In genomic region chr10:94072261-94072915, GRCm38 (mm10) we compare ENCODE assay signal across 8 mouse cellular contexts. TPM values are rescaled to one million over a fixed set of nuclear protein-coding genes. Genes with fewer than 3 reads are reported as not detected.
A peak's percentile ranks its signal among the peaks of the same experiment; 100 is the strongest.
DNase-seq lines count a peak whose midpoint lies in the region; ATAC-seq and TF ChIP-seq lines count a peak whose summit lies in the region.

No protein-coding gene starts in this region.

- no peak overlapping the region for H3K9ac ChIP-seq in midbrain, embryonic 14.5 days (replicated peaks; ENCODE audit: low read length)
- no peak overlapping the region for H3K9ac ChIP-seq in midbrain, postnatal 0 days (replicated peaks; ENCODE audit: low read length, poor library complexity, severe bottlenecking)
- peak overlapping the region; percentile 41 for H3K9ac ChIP-seq in heart, embryonic 14.5 days (ENCODE audit: low read length)
- no peak overlapping the region for H3K9ac ChIP-seq in midbrain, embryonic 13.5 days (replicated peaks)

- H3K9me3 ChIP-seq in midbrain, embryonic 14.5 days (ENCODE audit: control insufficient read depth, low read length) = no peaks in the 10 kb centered on the region
- H3K9me3 ChIP-seq in midbrain, postnatal 0 days (ENCODE audit: low read length) = no peaks in the 10 kb centered on the region
- H3K9me3 ChIP-seq in heart, embryonic 14.5 days (ENCODE audit: control insufficient read depth, low read length) = no peaks in the 10 kb centered on the region
- H3K9me3 ChIP-seq in midbrain, embryonic 13.5 days = no peaks in the 10 kb centered on the region

- TF ChIP-seq CTCF in midbrain, postnatal 0 days (IDR thresholded peaks at IDR 0.05) = no peak

- 0 out of 2 replicates have a peak, but pooled peaks cover 6% of the 10 kb centered on the region for H3K4me1 ChIP-seq in midbrain, embryonic 14.5 days (ENCODE audit: control insufficient read depth, insufficient read depth, low read length)
- H3K4me1 ChIP-seq in midbrain, postnatal 0 days (ENCODE audit: insufficient read depth, low read length) = 0 out of 2 replicates have a peak, but pooled peaks cover 3% of the 10 kb centered on the region
- peaks cover 17 to 24% of the 10 kb centered on the region in 2 experiments for H3K4me1 ChIP-seq in heart, embryonic 14.5 days (ENCODE audit: control insufficient read depth in 2 of 2, insufficient read depth in 2 of 2, low read length in 2 of 2)
- peaks cover 6% of the 10 kb centered on the region for H3K4me1 ChIP-seq in midbrain, embryonic 13.5 days (replicated peaks)

- no peaks in the 10 kb centered on the region for H3K27me3 ChIP-seq in midbrain, embryonic 14.5 days (ENCODE audit: control insufficient read depth, insufficient read depth, low read length)
- no peaks in the 10 kb centered on the region for H3K27me3 ChIP-seq in midbrain, postnatal 0 days (ENCODE audit: insufficient read depth, low read length)
- no peaks in the 10 kb centered on the region for H3K27me3 ChIP-seq in heart, embryonic 14.5 days (ENCODE audit: control insufficient read depth, insufficient read depth, low read length)
- H3K27me3 ChIP-seq in midbrain, embryonic 13.5 days = no peaks in the 10 kb centered on the region

- no peaks in the 10 kb centered on the region for H3K36me3 ChIP-seq in midbrain, embryonic 14.5 days (ENCODE audit: control insufficient read depth, insufficient read depth, low read length)
- no peaks in the 10 kb centered on the region for H3K36me3 ChIP-seq in midbrain, postnatal 0 days (ENCODE audit: insufficient read depth, low read length)
- 0 out of 2 replicates have a peak, but pooled peaks cover 4% of the 10 kb centered on the region for H3K36me3 ChIP-seq in heart, embryonic 14.5 days (ENCODE audit: control insufficient read depth, insufficient read depth, low read length)
- no peaks in the 10 kb centered on the region; the same call in 1 of the 2 replicates for H3K36me3 ChIP-seq in midbrain, embryonic 13.5 days

- H3K27ac ChIP-seq in midbrain, embryonic 14.5 days (replicated peaks; ENCODE audit: low read depth, low read length) = no peak overlapping the region
- H3K27ac ChIP-seq in midbrain, postnatal 0 days (ENCODE audit: low read depth, low read length) = no peak overlapping the region; the same call in 1 of the 2 replicates
- H3K27ac ChIP-seq in heart, embryonic 14.5 days (replicated peaks in 1 of 2; ENCODE audit: control insufficient read depth in 1 of 2, insufficient read depth in 1 of 2, low read depth in 2 of 2, low read length in 2 of 2) = peak overlapping the region; percentile 51 to 63
- no peak overlapping the region for H3K27ac ChIP-seq in midbrain, embryonic 13.5 days

- H3K4me2 ChIP-seq in midbrain, embryonic 14.5 days (ENCODE audit: low read length) = no peak overlapping the region
- H3K4me2 ChIP-seq in midbrain, postnatal 0 days (ENCODE audit: low read depth, low read length, poor library complexity, severe bottlenecking) = no peak overlapping the region
- peak overlapping the region; percentile 34 for H3K4me2 ChIP-seq in heart, embryonic 14.5 days (ENCODE audit: low read length)
- H3K4me2 ChIP-seq in midbrain, embryonic 13.5 days (replicated peaks) = no peak overlapping the region

- DNase-seq in midbrain, embryonic 14.5 days = peak; percentile 37
- no peak for DNase-seq in midbrain, postnatal 0 days (ENCODE audit: low spot score)
- peak; percentile 34 for DNase-seq in c-Kit-positive CD71-positive TER-119-negative erythroid progenitor cells, embryonic 14.5 days (ENCODE audit: low read depth)
- DNase-seq in kidney, postnatal 36 days = peak; percentile 65 to 72
- no peak for DNase-seq in spleen, postnatal 36 days (ENCODE audit: low spot score in 2 of 2)

- ATAC-seq in midbrain, embryonic 14.5 days (ENCODE audit: low FRiP score, low TSS enrichment) = no peak
- ATAC-seq in midbrain, postnatal 0 days (ENCODE audit: low FRiP score) = no peak
- ATAC-seq in heart, embryonic 14.5 days (ENCODE audit: insufficient number of reproducible peaks, insufficient read depth, low FRiP score, low read depth) = peak; percentile 64
- ATAC-seq in megakaryocyte progenitor cell, adult 5-6 weeks (replicated peaks; ENCODE audit: poor library complexity) = peak; percentile 87
- no peak for ATAC-seq in midbrain, embryonic 13.5 days

- H3K4me3 ChIP-seq in midbrain, embryonic 14.5 days (replicated peaks; ENCODE audit: low read depth, low read length) = no peak overlapping the region
- no peak overlapping the region for H3K4me3 ChIP-seq in midbrain, postnatal 0 days (ENCODE audit: low read depth, low read length)
- H3K4me3 ChIP-seq in heart, embryonic 14.5 days (ENCODE audit: control insufficient read depth in 1 of 2, insufficient read depth in 1 of 2, low read depth in 1 of 2, low read length in 2 of 2) = no peak overlapping the region
- no peak overlapping the region for H3K4me3 ChIP-seq in midbrain, embryonic 13.5 days (replicated peaks)

- WGBS in midbrain, embryonic 14.5 days = 73% methylated on average over 10 of the region's 10 CpGs
- WGBS in midbrain, postnatal 0 days = 67% methylated on average over 10 of the region's 10 CpGs
- 18% methylated on average over 10 of the region's 10 CpGs for WGBS in heart, embryonic 14.5 days
- WGBS in midbrain, embryonic 13.5 days = 82% methylated on average over 10 of the region's 10 CpGs

RNA-seq across cellular contexts. Expression of gene Fgd6, which starts 36.6 kb away (rescaled TPM):
- polyA plus RNA-seq in midbrain, embryonic 14.5 days (2014; fragmentation: Nextera tagmentation; extraction: Ambion mirVana) = 1.6 and 3.1 TPM in 2 replicates
- total RNA-seq in midbrain, postnatal 0 days (2014; rRNA removed) = 3.1 and 3.5 TPM in 2 replicates
- polyA plus RNA-seq in midbrain, postnatal 0 days (2015; fragmentation: Nextera tagmentation; extraction: Ambion mirVana) = 1.2 and 1.4 TPM in 2 replicates
- 2.7 and 3.9 TPM in 2 replicates for polyA plus RNA-seq in heart, embryonic 14.5 days (2014; fragmentation: Nextera tagmentation; extraction: Ambion mirVana)
- total RNA-seq in megakaryocyte progenitor cell, adult 5-6 weeks (2015) = 1.0 and 1.6 TPM in 2 replicates
- 0.58 and 1.6 TPM in 2 replicates for total RNA-seq in megakaryocyte progenitor cell, adult 5-6 weeks (2017)
- 2.5 and 2.7 TPM in 2 replicates for polyA plus RNA-seq in midbrain, embryonic 13.5 days (2015; fragmentation: Nextera tagmentation; extraction: Ambion mirVana)

RNA-seq across cellular contexts. Expression of gene Vezt, which starts 36.8 kb away (rescaled TPM):
- 64.1 and 74.8 TPM in 2 replicates for polyA plus RNA-seq in midbrain, embryonic 14.5 days (2014; fragmentation: Nextera tagmentation; extraction: Ambion mirVana)
- 38.2 and 57.3 TPM in 2 replicates for total RNA-seq in midbrain, postnatal 0 days (2014; rRNA removed)
- polyA plus RNA-seq in midbrain, postnatal 0 days (2015; fragmentation: Nextera tagmentation; extraction: Ambion mirVana) = 38.6 and 39.3 TPM in 2 replicates
- 22.5 and 25.7 TPM in 2 replicates for polyA plus RNA-seq in heart, embryonic 14.5 days (2014; fragmentation: Nextera tagmentation; extraction: Ambion mirVana)
- 4.9 and 5.8 TPM in 2 replicates for total RNA-seq in megakaryocyte progenitor cell, adult 5-6 weeks (2015)
- total RNA-seq in megakaryocyte progenitor cell, adult 5-6 weeks (2017) = 16.4 and 16.7 TPM in 2 replicates
- 66.4 and 69.9 TPM in 2 replicates for polyA plus RNA-seq in midbrain, embryonic 13.5 days (2015; fragmentation: Nextera tagmentation; extraction: Ambion mirVana)

Comparison
In these comparisons a context has a peak if more than half of its experiments do, and no peak if none do; other contexts are left out.
1. DNase-seq: peak in midbrain, embryonic 14.5 days (single experiment), c-Kit-positive CD71-positive TER-119-negative erythroid progenitor cells, embryonic 14.5 days (single experiment) and kidney, postnatal 36 days (2 of 2); none in midbrain, postnatal 0 days (single experiment) and spleen, postnatal 36 days (0 of 2).
2. ATAC-seq: peak in heart, embryonic 14.5 days (single experiment) and megakaryocyte progenitor cell, adult 5-6 weeks (single experiment); none in midbrain, embryonic 14.5 days (single experiment), midbrain, postnatal 0 days (single experiment) and midbrain, embryonic 13.5 days (single experiment).
3. H3K27ac ChIP-seq: peak in heart, embryonic 14.5 days (2 of 2); none in midbrain, embryonic 14.5 days (single experiment), midbrain, postnatal 0 days (single experiment) and midbrain, embryonic 13.5 days (single experiment).